Mouse (Mus musculus) hindbrain, embryonic 14.5 days (tissue): Measurements from ENCODE around the gene Asl. TPM values are rescaled to one million over a fixed set of nuclear protein-coding genes. Genes with fewer than 3 reads are reported as not detected.
A peak's percentile ranks its signal among the peaks of the same experiment; 100 is the strongest.
"Not testable (repeated sequence)": the region's sequence is repeated elsewhere in the genome, so short reads cannot be mapped to it uniquely, and the experiment has no call there.

ENCODE experiments used
- ATAC-seq: fragments of 200-750 bp; cut with Nextera tagmentation; 2 replicates; pipeline ENCODE4 v1.8.0; 2017; ENCODE audit warnings: moderate number of reproducible peaks, mild to moderate bottlenecking, moderate TSS enrichment, moderate library complexity; ENCODE audit not compliant: low FRiP score
- DNase-seq: peaks from one replicate; pipeline ENCODE4 v3.0.0-alpha.2; 2015; ENCODE audit warnings: low spot score
- H3K27ac ChIP-seq: fragments of 300-500 bp; sonication (generic); 2 replicates; pipeline ENCODE4 v1.5.1; 2014; ENCODE audit warnings: mild to moderate bottlenecking, moderate library complexity
- H3K27me3 ChIP-seq: fragments of 300-500 bp; sonication (generic); 2 replicates; pipeline ENCODE4 v1.6.1; 2014; ENCODE audit warnings: mild to moderate bottlenecking, low read length, mixed read lengths; ENCODE audit not compliant: control insufficient read depth, insufficient read depth
- H3K36me3 ChIP-seq: fragments of 300-500 bp; sonication (generic); replicated peaks from 2 replicates; pipeline ENCODE4 v1.6.1; 2014; ENCODE audit not compliant: control insufficient read depth, insufficient read depth
- H3K4me1 ChIP-seq: fragments of 300-500 bp; sonication (generic); replicated peaks from 2 replicates; pipeline ENCODE4 v1.6.1; 2014; ENCODE audit warnings: antibody characterized with exemption, low read length, mixed read lengths; ENCODE audit not compliant: control insufficient read depth, insufficient read depth
- H3K4me2 ChIP-seq: fragments of 300-500 bp; sonication (generic); replicated peaks from 2 replicates; pipeline ENCODE4 v1.6.1; 2014; ENCODE audit warnings: mild to moderate bottlenecking, moderate library complexity
- H3K4me3 ChIP-seq: fragments of 300-500 bp; sonication (generic); replicated peaks from 2 replicates; pipeline ENCODE4 v1.5.1; 2014; ENCODE audit warnings: mild to moderate bottlenecking, low read length
- H3K9ac ChIP-seq: fragments of 300-500 bp; sonication (generic); 2 replicates; pipeline ENCODE4 v1.6.1; 2014
- H3K9me3 ChIP-seq: fragments of 300-500 bp; sonication (generic); 2 replicates; pipeline ENCODE4 v1.6.1; 2016; ENCODE audit warnings: low read length; ENCODE audit not compliant: control insufficient read depth
- WGBS: fragments of 180-500 bp; shearing (Covaris S2); extraction: QIAGEN DNeasy Blood & Tissue Kit; methylation state at CpG from one replicate; pipeline ENCODE4 v1.1.7; 2014; 5-methylcytosine and 5-hydroxymethylcytosine counted together
- polyA plus RNA-seq: library from polyadenylated mRNA; unstranded; fragments of >200 nt; fragmentation: Nextera tagmentation; extraction: Ambion mirVana; gene quantifications from 2 replicates; pipeline ENCODE4 v1.2.1, GENCODE M21; 2014

Asl gene
- polyA plus RNA-seq, 1 experiment from 2014 or later: 41.5 TPM

- not testable (repeated sequence) for H3K4me1 ChIP-seq, H3K9ac ChIP-seq, H3K27me3 ChIP-seq, H3K9me3 ChIP-seq, H3K27ac ChIP-seq, H3K4me2 ChIP-seq, ATAC-seq, H3K4me3 ChIP-seq, DNase-seq
- 68% methylated on average over 2 of the region's 2 CpGs for WGBS
- peaks cover 52% of the 10 kb centered on the region for H3K36me3 ChIP-seq
Measured at GRCm38 (mm10) chr5:130036300-130036699, 7.3 kb upstream of the Asl start.

- WGBS: 86% methylated on average over 2 of the region's 2 CpGs
- no peak for DNase-seq
- peaks cover 31% of the 10 kb centered on the region for H3K36me3 ChIP-seq
- H3K9me3 ChIP-seq: no peaks in the 10 kb centered on the region
- H3K27me3 ChIP-seq: no peaks in the 10 kb centered on the region
- H3K4me3 ChIP-seq: no peak overlapping the region
- H3K27ac ChIP-seq: no peak overlapping the region
- no peak overlapping the region for H3K9ac ChIP-seq
- H3K4me2 ChIP-seq: no peak overlapping the region
- no peak for ATAC-seq
- peaks cover 9% of the 10 kb centered on the region; the same call in 1 of the 2 replicates for H3K4me1 ChIP-seq
Measured at GRCm38 (mm10) chr5:130033869-130034268, 4.8 kb upstream of the Asl start.

- no peak overlapping the region for H3K4me3 ChIP-seq
- H3K4me1 ChIP-seq: peaks cover 9% of the 10 kb centered on the region; the same call in 1 of the 2 replicates
- no peak for ATAC-seq
- no peak overlapping the region for H3K4me2 ChIP-seq
- no peak overlapping the region for H3K9ac ChIP-seq
- H3K27ac ChIP-seq: no peak overlapping the region
- no peak for DNase-seq
- WGBS: 92% methylated on average over 19 of the region's 19 CpGs
- H3K36me3 ChIP-seq: peaks cover 15% of the 10 kb centered on the region; the same call in 1 of the 2 replicates
- H3K27me3 ChIP-seq: no peaks in the 10 kb centered on the region
- H3K9me3 ChIP-seq: no peaks in the 10 kb centered on the region
Measured at GRCm38 (mm10) chr5:130031410-130032390, 2.7 kb upstream of the Asl start.

- H3K4me1 ChIP-seq: peaks cover 14% of the 10 kb centered on the region
- H3K9me3 ChIP-seq: no peaks in the 10 kb centered on the region
- WGBS: 89% methylated on average over 7 of the region's 7 CpGs
- no peak overlapping the region for H3K27ac ChIP-seq
- H3K27me3 ChIP-seq: no peaks in the 10 kb centered on the region; the same call in 1 of the 2 replicates
- no peaks in the 10 kb centered on the region for H3K36me3 ChIP-seq
- no peak overlapping the region for H3K9ac ChIP-seq
- no peak for DNase-seq
- no peak overlapping the region for H3K4me3 ChIP-seq
- no peak for ATAC-seq
- no peak overlapping the region for H3K4me2 ChIP-seq
Measured at GRCm38 (mm10) chr5:130027696-130028095, 1.4 kb downstream of the Asl start.

GRCm38 (mm10) chr5:130027134-130027533, 1.9 kb downstream of the Asl start:
- H3K27ac ChIP-seq: no peak overlapping the region
- WGBS: 76% methylated on average over 5 of the region's 5 CpGs
- H3K9ac ChIP-seq: no peak overlapping the region
- no peaks in the 10 kb centered on the region for H3K36me3 ChIP-seq
- H3K4me1 ChIP-seq: peaks cover 14% of the 10 kb centered on the region
- H3K27me3 ChIP-seq: no peaks in the 10 kb centered on the region; the same call in 1 of the 2 replicates
- ATAC-seq: no peak
- no peaks in the 10 kb centered on the region for H3K9me3 ChIP-seq
- H3K4me2 ChIP-seq: no peak overlapping the region
- DNase-seq: no peak
- H3K4me3 ChIP-seq: no peak overlapping the region

- under 1% methylated on average over 32 of the region's 32 CpGs for WGBS
- Histone ChIP-seq H3K4me2 (peak overlapping the region; percentile 84), H3K4me1 (peaks cover 5% of the 10 kb centered on the region; the same call in 1 of the 2 replicates), H3K27me3 (no peaks in the 10 kb centered on the region; the same call in 1 of the 2 replicates), H3K9ac (peak overlapping the region; percentile 49), H3K4me3 (peak overlapping the region; percentile 44), H3K9me3 (no peaks in the 10 kb centered on the region), H3K36me3 (no peaks in the 10 kb centered on the region), H3K27ac (peak overlapping the region; percentile 81)
- peak; percentile 84 for ATAC-seq
- peak; percentile 89 for DNase-seq
Measured at GRCm38 (mm10) chr5:130023767-130024539, 5.1 kb downstream of the Asl start.

- Histone ChIP-seq H3K36me3 (no peaks in the 10 kb centered on the region), H3K27me3 (no peaks in the 10 kb centered on the region; the same call in 1 of the 2 replicates), H3K4me2 (peak overlapping the region; percentile 84), H3K4me1 (peaks cover 5% of the 10 kb centered on the region; the same call in 1 of the 2 replicates), H3K4me3 (peak overlapping the region; percentile 44), H3K9ac (peak overlapping the region; percentile 49), H3K9me3 (no peaks in the 10 kb centered on the region), H3K27ac (no peak overlapping the region)
- ATAC-seq (no peak), DNase-seq (no peak)
- WGBS: 49% methylated on average over 12 of the region's 12 CpGs
Measured at GRCm38 (mm10) chr5:130023067-130023766, 5.8 kb downstream of the Asl start.

GRCm38 (mm10) chr5:130022366-130022765, 6.7 kb downstream of the Asl start:
- no peak for DNase-seq

More at GRCm38 (mm10) chr5:130022366-130022765, 6.7 kb downstream of the Asl start:
- Histone ChIP-seq H3K9me3 (no peaks in the 10 kb centered on the region), H3K4me2 (no peak overlapping the region), H3K27ac (no peak overlapping the region), H3K9ac (no peak overlapping the region), H3K4me3 (no peak overlapping the region), H3K4me1 (peaks cover 5% of the 10 kb centered on the region; the same call in 1 of the 2 replicates), H3K36me3 (no peaks in the 10 kb centered on the region), H3K27me3 (no peaks in the 10 kb centered on the region; the same call in 1 of the 2 replicates)
- no peak for ATAC-seq
- 83% methylated on average over 7 of the region's 7 CpGs for WGBS
